Mouse (Mus musculus) kidney, postnatal 36 days (tissue): ENCODE measurements around the gene Poldip3.
A peak's percentile ranks its signal among the peaks of the same experiment; 100 is the strongest.
"Not testable (repeated sequence)": the region's sequence is repeated elsewhere in the genome, so short reads cannot be mapped to it uniquely, and the experiment has no call there.

ENCODE experiments used
- DNase-seq, 2 experiments: peaks; one replicate each; pipeline ENCODE4 v3.0.0; 2021 to 2022; ENCODE audit warnings: mixed read lengths in 2 of 2

Gene Poldip3

DNA sequence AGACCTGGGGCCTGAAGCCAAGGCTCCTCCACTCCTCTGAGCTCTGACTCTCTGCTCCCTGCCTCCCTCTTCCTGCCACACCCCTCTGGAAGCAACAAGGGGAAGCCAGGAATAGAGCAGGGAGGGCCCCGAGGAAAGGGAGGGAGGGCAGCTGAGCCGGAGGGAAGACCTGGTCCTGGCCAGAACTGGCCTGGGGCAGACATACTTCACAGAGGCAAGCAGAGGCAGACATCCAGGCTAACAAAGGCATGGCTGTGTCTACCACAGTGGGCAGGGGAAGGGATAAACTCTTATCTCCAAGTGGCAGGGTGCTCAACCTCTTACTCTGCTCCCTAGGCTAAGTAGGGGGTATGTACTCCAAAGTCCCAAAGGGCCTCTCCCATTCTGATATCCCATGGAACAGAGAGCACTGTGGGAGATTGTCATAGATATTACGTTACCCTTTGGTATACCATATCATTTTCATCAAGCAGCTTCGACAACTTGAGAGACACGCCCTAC, 15.8 kb upstream of the Poldip3 start:
- peak; percentile 70 for DNase-seq

DNA sequence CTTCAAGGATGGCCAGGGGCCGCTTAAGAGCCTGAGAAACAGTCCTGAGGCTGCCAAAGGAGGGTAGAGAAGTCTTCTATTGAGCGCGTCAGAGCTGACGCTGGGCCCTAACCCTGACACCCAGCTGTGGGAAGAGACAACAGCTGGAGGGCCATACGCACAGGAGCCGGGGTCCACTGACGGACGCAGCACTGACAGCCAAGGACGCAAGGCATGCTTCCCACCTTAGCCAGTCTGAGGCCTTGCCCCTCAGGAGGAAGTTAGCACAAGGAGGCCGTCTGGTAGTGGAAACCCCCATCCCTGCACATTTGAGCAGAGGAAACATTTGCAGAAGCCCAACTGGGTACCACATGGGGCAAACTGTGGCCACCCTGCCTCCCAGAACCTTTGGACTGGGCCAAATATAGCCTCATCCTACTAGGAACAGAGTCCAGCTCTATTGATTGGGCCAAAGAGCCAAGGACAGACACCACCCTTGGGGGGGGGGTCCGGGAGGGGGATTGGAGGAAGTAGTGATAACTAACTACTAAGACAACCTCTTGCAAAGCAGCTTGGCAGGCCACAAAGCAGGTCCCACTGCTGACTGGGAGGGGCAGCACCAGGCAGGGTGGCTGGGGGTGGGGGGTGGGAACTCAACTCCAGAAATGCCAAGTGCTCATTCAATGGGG, 13.8 kb upstream of the Poldip3 start:
- DNase-seq = peak; percentile 30 to 60

GRCm38 (mm10) chr15:83162001-83162400, 12.8 kb upstream of the Poldip3 start:
- no peak for DNase-seq

GRCm38 (mm10) chr15:83161062-83161748, 12.0 kb upstream of the Poldip3 start:
- DNase-seq = no peak

- no peak for DNase-seq
These were observed 11.4 kb upstream of the Poldip3 start for GRCm38 (mm10) chr15:83160561-83160960.

- DNase-seq = no peak
These were observed 10.6 kb upstream of the Poldip3 start for GRCm38 (mm10) chr15:83159823-83160222.

GRCm38 (mm10) chr15:83158587-83159160, 9.5 kb upstream of the Poldip3 start:
- no peak for DNase-seq

DNA sequence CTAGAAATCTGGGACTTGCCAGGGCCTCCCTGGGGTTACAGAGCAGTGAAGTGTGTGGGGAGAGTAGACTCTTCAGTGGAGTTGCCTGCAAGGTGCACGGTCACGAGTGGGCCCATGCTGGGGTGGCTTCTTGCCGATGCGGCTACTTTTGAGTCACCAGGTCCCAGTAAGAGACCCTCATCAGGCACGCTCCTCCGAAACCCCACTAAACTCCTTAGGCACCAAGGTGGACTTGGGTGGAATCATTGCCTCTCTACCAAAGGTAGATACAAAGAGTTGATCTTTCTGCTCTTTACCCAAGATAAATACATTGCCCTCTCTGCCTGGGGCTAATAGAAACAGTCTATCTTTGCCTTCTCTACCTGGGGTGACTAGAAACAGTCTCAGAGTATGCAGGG, 8.5 kb upstream of the Poldip3 start:
- no peak for DNase-seq

GRCm38 (mm10) chr15:83156929-83157666, 7.9 kb upstream of the Poldip3 start:
- peak; percentile 40 to 81 for DNase-seq

GRCm38 (mm10) chr15:83155672-83156419, 6.7 kb upstream of the Poldip3 start:
- peak; percentile 32 to 45 for DNase-seq

- no peak for DNase-seq
These were observed 5.1 kb upstream of the Poldip3 start for GRCm38 (mm10) chr15:83154309-83154708.

DNA sequence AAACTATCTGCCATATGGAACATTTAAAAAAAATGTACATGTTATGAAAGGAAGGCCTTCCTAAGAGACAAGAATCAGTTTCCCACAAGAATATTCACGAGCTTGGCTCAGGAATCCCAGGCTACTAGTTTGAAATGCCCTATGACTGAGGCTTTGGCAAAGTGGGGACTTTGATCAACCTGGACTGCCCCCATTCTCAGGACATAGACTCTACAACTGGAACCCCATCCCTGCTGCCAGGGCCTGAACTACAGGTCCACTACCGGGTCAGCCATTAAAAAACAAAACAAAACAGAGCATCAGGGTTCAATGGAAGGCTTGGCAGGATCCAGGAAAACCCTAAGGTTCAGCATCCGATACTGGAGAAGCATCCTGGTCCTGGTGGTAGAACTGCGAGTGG, 1.5 kb upstream of the Poldip3 start:
- peak; percentile 19 to 27 for DNase-seq

- DNase-seq = peak in 1 of 2 experiments; percentile 17
These were observed 874 bp upstream of the Poldip3 start for GRCm38 (mm10) chr15:83150073-83150442.

DNA sequence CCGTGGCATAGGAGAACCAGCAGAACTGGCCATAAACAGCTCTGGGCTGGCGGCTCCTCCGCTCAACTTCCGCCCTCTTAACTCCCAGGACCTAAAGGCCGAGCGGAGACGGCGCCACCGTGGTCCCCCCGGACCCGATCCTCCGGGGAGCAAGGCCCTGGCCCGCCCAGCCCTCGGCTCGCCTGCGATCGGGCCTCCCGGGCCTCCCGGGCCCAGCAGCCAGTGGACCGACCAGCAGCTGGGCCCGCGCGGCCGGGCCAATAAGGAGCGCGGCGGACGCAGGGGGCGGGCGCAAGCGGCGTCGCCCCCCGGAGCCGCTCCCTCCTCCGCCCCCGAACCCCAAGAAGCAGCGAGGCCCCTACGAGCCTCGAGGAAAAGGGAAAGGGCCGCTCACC, 386 bp downstream of the Poldip3 start:
- DNase-seq = peak; percentile 67 to 85

DNA sequence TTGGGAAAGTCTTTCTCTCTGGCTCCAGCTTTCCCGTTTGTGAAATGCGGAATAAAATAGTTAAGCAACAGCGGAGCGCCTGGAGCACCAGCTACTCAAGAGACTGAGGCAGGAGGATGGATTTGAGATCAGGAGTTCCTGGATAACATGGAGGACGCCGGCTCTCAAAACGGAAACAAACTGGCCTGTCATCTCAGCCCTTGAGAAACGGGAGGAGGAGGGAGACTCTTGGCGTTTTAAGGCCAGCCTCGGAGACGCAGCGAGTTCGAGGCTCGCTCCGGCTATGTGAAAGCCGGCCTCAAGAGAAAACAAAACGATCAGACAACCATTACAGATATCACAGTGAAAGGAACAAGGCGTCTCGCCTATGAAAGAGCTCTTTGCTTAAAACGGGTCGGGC, 789 bp downstream of the Poldip3 start:
- no peak for DNase-seq

DNA sequence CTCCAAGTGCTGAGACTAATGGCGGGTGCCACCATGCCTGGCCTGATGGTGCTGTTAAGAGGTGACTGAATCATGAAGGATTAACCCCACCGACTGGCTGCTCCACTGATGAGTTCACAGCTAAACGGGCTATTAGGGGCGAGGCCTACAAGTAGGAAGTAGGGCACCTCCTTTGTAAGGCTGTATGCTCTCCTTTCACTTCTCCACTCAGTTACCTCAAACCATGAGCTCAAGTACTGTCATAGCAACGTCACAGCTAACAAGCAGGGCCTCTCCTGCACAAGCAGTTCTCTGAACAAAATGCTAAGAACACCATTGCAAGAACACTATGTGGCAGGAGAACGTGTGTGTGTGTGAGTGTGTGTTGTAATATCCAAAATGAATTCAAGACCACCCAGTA, 3.6 kb downstream of the Poldip3 start:
- DNase-seq = no peak

DNA sequence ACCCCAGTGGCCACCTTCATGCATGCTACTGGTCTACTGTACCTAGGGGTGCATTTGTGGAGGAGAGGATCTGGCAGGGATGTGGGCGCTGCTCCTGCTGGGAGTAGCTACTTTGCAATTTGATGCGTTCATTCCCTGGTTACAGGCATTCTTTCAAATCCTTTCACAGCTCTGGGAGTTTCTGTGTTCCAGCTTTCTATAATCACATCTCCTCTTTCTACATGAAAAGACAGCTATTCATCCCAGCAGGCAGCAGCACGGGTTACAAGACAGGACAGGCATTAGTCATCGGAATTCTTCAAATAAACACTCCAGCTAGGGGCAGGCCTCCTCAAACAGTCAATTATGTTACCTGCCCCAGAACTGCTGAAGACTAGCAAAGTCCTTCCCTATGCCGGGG, 6.3 kb downstream of the Poldip3 start:
- no peak for DNase-seq

DNA sequence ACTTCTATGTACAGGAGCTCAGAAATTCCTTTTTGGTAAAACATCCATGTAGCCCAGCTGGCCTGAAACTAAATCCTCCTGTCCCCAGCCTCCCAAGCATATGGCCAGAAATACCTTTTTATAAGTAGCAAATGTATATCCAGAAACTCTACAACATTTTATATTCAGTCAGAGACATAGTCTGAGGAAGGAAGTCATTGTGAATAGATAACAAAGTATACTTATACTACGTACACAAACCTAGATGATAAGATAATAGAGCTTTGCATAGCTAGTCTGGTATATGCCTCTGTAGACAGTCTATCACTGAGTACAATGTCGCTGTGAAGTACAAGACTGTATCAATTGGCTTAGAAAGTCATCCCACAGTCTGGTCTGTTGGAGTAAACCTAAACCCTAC, 13.5 kb downstream of the Poldip3 start:
- DNase-seq = no peak

DNA sequence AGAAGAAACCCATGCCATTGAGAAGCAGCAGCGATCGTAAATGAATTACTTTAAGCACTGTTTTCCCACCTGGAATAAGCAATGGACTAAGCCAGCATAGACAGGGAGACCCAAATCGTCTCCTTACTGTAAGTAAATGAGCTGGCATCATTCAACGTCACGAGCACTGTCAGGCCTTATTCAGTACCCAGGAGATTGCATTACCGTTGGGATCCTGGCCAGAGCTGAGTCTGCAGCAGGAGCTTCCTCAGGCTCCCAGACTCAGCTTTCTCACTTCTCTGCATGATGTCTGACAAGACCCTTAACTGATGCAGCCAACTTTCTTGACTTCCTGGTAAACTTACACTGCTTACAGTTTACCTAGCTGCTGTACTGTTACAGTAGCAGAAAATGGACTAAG, 14.5 kb downstream of the Poldip3 start:
- DNase-seq = no peak

GRCm38 (mm10) chr15:83129530-83130231, 19.5 kb downstream of the Poldip3 start:
- DNase-seq = no peak

- not testable (repeated sequence) for DNase-seq
These were observed 22.1 kb downstream of the Poldip3 start for GRCm38 (mm10) chr15:83127037-83127436.

- DNase-seq = no peak
These were observed 22.6 kb downstream of the Poldip3 start for GRCm38 (mm10) chr15:83126582-83126981.
